Mouse (Mus musculus) cerebellum, adult 8-10 months (tissue): ENCODE measurements around the gene Csta1.
"Not testable (repeated sequence)": the region's sequence is repeated elsewhere in the genome, so short reads cannot be mapped to it uniquely, and the experiment has no call there.

Experiments used
- DNase-seq: peaks from one replicate; pipeline ENCODE4 v3.0.0; 2022

Gene Csta1

GRCm38 (mm10) chr16:36131141-36131540 lies at the start of gene Csta1:
Gene Csta1, minus strand, starts transcription at chr16:36131241.
- DNase-seq: no peak

GRCm38 (mm10) chr16:36179910-36180309 lies 48.9 kb upstream of the Csta1 start:
- DNase-seq: no peak

DNA sequence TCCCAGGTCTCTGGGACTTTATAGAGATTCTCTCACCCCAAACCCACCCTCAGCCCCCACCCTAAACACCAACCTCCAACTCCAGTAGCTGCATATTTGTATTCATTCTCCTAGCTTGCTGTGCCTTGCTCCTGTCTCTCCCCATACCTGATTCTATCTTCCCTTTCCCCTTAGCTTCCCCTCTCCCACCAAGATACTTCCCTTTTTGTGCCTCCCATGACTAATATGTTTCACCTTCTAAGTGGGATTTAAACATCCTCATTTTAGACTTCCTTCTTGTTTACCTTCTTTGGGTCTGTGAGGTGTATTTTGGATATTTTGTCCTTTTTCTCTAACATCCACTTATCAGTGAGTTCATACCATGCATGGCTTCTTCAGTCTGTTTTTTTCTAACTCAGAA lies 45.1 kb upstream of the Csta1 start:
- DNase-seq: no peak

DNA sequence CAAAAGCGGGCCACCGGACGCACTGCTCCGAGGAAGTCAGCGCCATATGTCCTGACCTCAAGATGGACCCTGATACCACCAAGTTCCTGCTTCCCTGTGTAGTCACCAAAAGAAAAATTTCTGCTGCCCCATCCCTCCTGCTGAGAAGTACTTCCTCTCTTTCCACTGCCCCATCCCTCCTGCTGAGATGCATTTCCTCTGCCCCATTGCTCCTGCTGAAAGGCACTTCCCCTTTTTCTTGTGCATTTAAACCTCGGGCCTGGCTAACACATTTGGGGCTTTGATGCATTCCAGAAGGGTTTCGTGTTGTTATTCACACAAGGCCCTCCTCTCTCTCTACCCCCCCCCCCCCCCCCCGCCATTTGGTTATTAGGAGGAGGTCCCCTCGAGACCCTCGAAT lies 36.8 kb upstream of the Csta1 start:
- not testable (repeated sequence) for DNase-seq

DNA sequence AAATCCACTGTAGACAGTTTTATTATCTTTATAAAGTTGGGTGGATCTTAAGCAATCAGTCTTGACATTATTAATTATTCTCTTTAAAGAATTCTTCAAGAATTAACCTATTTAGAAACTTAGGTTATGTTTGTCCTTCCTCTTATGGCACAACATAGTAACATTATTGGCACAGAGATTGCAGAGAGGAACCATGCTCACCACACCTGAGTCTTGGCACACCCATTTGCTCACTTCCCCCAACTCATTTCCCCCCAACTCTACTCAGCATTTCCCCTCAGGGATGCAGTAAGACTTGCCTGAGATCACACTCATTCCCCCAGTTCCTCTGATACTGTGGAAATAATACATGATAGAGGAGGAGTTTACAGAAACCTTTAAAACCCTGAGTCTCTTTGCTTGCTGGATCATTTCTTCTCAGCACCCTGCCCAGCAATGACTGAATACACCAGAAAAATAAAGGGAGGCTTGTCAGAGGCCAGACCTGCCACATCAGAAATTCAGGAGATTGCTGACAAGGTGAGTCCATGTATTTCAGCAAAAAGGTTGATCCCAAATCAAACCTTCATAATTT lies 25.4 kb upstream of the Csta1 start, which contains the start of gene Stfa2l1:
Stfa2l1 (plus strand) TSS at position 410 of the 574 bp plus-strand sequence.
- no peak for DNase-seq

DNA sequence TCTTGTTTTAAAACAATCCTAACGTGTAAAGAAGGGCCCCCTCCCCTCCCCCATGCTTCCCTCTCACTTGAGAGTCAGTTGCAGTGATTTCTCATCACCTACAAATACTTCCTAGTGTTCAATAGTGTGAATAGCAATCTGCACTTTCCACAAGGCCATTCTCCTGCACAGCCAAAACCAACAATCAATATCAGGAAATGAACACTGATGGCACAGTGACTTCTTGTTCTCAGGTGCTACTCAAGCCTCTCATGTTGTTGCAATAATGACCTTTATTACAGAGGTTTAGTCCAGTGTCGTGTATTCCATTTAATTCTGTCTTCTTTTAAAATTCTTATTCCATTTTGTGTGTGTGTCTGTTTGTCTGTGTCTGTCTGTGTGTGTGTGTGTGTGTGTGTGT lies 7.2 kb upstream of the Csta1 start:
- DNase-seq: no peak

- DNase-seq: no peak
These were observed 2.9 kb downstream of the Csta1 start for GRCm38 (mm10) chr16:36128092-36128491.

DNA sequence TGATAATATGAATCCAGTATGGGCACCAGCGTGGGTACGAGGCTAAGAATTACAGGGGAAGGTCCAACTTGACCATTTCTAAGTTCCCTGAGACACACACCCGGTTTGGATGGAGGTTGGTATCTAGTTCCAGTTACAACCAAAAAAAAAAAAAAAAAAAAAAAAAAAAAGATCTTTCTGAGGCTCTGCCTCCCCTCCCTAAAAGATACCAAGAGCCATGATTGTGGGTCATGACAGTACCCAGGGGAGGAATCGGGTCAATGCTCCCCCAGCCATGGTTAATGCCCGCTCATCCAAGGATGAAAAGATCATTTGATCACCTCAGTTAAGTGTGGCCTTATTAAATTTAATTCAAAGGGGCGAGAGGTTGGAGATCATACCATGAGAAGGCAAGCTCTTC lies 15.3 kb downstream of the Csta1 start:
- not testable (repeated sequence) for DNase-seq

DNA sequence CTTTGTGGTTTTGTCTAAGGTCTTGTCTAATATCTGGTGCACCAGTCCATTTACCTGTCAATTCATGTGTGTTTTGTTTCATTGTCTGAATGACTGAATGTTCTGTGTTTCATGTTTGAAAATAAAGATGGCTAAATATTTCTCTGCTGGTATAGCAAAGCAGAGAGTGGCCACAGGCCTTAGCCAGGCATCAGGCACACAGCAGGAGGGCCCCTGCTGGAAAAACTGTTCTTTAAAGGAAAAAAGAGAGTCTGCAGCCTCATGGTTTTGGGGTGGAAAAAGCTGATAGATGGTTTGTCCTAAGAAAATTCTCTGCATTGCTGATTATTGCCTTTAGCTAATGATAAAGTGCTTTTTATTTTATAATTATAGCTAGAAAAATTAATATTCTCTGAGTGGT lies 19.6 kb downstream of the Csta1 start:
- peak; percentile 37 for DNase-seq

- DNase-seq: no peak
These were observed 28.8 kb downstream of the Csta1 start for GRCm38 (mm10) chr16:36102211-36102610.

- no peak for DNase-seq
These were observed 29.5 kb downstream of the Csta1 start for GRCm38 (mm10) chr16:36101526-36101925.

GRCm38 (mm10) chr16:36097813-36098499 lies 33.1 kb downstream of the Csta1 start:
- not testable (repeated sequence) for DNase-seq

DNA sequence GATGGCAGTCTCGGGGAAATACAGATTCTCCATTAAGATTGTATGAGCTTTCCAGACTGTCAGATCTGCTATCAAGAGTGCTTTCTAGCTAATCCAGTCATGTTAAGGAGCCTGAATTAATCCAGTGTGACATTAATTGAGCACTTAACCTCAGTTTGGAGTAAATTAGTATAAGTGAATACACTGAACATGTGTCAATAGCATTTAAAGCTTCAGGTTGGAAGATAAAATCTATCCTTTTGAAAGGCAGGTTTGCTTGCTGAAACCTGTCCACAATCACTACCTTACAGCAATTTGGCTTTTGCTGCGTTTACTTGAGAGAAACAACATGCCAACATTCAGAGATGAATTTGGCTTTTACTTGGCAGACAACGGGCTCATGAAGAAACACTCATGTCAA lies 37.0 kb downstream of the Csta1 start:
- DNase-seq: no peak

GRCm38 (mm10) chr16:36090785-36091509 lies 40.1 kb downstream of the Csta1 start:
- DNase-seq: no peak

DNA sequence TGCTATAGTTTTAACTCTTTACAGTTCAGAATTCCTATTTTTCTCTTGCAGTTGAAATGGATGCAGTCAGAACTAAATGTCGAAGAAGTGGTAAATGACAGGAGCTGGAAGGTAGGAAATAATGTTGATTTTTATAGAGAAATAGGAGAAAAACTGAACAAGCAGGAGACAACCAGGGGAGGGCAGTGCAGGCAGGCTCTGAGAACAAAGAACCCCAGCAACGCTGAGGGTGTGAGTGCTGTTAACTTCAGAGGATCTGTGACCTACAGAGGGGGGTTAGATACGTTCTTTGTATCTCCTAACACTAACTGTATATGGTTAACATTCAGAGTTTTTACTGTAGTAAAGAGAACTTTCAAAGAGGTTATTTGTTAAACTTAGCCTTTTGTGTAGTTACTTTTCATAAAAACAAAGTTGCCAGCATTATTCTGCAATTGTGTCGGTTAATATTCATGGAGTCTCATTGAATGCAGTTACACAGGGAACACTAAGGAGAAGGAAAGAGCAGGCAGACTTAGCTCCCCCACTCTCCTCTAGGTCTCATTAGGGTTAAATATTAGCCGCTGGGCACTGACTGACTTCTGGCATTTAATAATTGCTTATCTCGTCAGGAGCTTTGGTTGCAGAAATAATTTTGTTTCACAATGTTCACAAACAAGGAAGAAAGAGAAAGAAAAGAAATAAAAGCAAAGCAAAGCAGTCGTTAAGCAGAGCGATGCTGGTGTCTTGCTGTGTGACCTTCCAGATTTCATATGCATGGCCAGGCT lies 41.0 kb downstream of the Csta1 start:
- DNase-seq: no peak

DNA sequence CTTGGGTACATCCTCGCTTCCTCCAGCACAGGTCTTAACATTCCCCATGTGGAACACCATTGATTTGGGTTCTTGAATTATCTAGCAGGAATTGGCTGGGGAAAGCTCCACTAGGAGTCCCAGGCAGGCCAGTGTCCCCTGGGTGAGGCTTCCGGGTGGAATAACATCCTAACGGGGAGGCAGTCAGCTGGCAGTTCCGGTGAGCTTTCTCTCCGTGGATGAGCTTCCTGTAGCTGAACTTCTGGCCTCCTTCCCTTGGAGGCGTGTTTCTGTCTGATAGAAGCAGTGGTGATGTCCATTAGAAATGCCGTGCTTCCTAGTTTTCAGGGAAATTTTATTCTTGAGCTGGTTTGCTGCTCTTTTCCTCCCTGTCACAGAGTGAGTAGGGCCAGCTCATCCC lies 42.0 kb downstream of the Csta1 start:
- no peak for DNase-seq

- no peak for DNase-seq
These were observed 43.2 kb downstream of the Csta1 start for GRCm38 (mm10) chr16:36087846-36088245.

GRCm38 (mm10) chr16:36079916-36080315 lies 51.1 kb downstream of the Csta1 start:
- DNase-seq: no peak

- no peak for DNase-seq
These were observed 56.3 kb downstream of the Csta1 start for GRCm38 (mm10) chr16:36074772-36075171.

GRCm38 (mm10) chr16:36072410-36073011 lies 58.5 kb downstream of the Csta1 start:
- no peak for DNase-seq

- peak; percentile 92 for DNase-seq
These were observed 59.3 kb downstream of the Csta1 start, which contains the start of the genes Fam162a and Ccdc58 for GRCm38 (mm10) chr16:36071450-36072379. Gene Fam162a, minus strand, starts transcription at chr16:36071594. Gene Ccdc58, plus strand, starts transcription at chr16:36071685.

DNA sequence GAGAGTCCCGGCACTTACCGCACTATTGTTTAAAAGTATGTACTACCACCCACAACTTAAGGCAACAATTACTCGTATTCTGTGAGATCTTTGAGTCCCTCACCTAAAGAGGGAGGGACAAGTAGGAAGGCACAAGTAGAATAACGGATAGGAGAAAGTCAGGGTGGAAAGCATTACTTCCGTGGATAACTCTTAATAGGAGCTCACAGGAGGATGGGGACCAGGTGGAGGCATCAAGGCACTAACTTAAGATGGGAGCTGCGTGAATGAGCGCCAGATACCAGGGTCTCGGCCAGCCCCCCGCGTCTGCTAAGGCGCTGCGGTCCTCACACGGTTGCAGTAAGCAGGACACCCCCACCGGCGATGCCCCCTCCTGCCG lies 60.0 kb downstream of the Csta1 start:
- no peak for DNase-seq
